In the genomic region with DNA sequence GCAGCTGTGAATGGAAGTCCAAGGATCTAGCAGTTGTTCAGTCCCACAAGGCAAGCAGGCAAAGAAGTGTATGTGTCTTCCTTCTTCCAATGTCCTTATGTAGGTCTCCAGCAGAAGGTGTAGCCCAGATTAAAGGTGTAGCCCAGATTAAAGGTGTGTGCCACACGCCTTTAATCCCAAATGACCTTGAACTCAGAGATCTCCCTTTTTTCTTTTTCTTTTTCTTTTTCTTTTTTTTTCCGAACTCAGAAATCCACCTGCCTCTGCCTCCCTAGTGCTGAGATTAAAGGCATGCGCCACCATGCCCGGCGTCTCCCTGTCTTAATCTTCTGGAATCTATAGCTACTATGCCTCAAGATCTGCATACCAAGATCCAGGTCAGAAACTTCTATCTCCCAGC, we compare ENCODE assay signal across 7 mouse cellular contexts. TPM values are rescaled to one million over a fixed set of nuclear protein-coding genes. Genes with fewer than 3 reads are reported as not detected.
DNase-seq lines count a peak whose midpoint lies in the region; ATAC-seq and TF ChIP-seq lines count a peak whose summit lies in the region.
"Not testable (repeated sequence)": the region's sequence is repeated elsewhere in the genome, so short reads cannot be mapped to it uniquely, and the experiment has no call there.

Gene Cdk2ap1 (minus strand): TSS at position 101 of the 400 bp plus-strand sequence.

- H3K79me2 ChIP-seq in myocyte (ENCODE audit: control insufficient read depth, insufficient read depth): not testable (repeated sequence)

- not testable (repeated sequence) for TF ChIP-seq CTCF in liver, postnatal 0 days (IDR thresholded peaks at IDR 0.05; ENCODE audit: low read depth)

- TF ChIP-seq POLR2A in myocyte (IDR thresholded peaks at IDR 0.05; ENCODE audit: insufficient read length, low read depth): not testable (repeated sequence)

- not testable (repeated sequence) for H3K9me3 ChIP-seq in forebrain, embryonic 12.5 days; heart, embryonic 10.5 days; hindbrain, embryonic 16.5 days (ENCODE audit: control insufficient read depth, low read length); liver, postnatal 0 days (ENCODE audit: low read length)

- not testable (repeated sequence) for H3K27me3 ChIP-seq in forebrain, embryonic 12.5 days; heart, embryonic 10.5 days (ENCODE audit: insufficient read depth, poor library complexity, severe bottlenecking); hindbrain, embryonic 16.5 days (replicated peaks; ENCODE audit: control insufficient read depth, insufficient read depth, low read length); liver, postnatal 0 days (ENCODE audit: insufficient read depth, low read length); myocyte (ENCODE audit: control insufficient read depth, insufficient read depth, insufficient read length)

- H3K36me3 ChIP-seq in forebrain, embryonic 12.5 days (replicated peaks); heart, embryonic 10.5 days; hindbrain, embryonic 16.5 days (ENCODE audit: control insufficient read depth, insufficient read depth, low read length); liver, postnatal 0 days (replicated peaks; ENCODE audit: insufficient read depth, low read length); myocyte (ENCODE audit: control insufficient read depth, insufficient read depth): not testable (repeated sequence)

- not testable (repeated sequence) for TF ChIP-seq EP300 in liver, postnatal 0 days (IDR thresholded peaks at IDR 0.05; ENCODE audit: low read depth)

- H3K4me1 ChIP-seq in forebrain, embryonic 12.5 days; heart, embryonic 10.5 days; hindbrain, embryonic 16.5 days (ENCODE audit: control insufficient read depth, insufficient read depth, low read depth, low read length); liver, postnatal 0 days (ENCODE audit: insufficient read depth): not testable (repeated sequence)

- not testable (repeated sequence) for H3ac ChIP-seq in myocyte (ENCODE audit: control insufficient read depth, insufficient read length)

- H3K27ac ChIP-seq in forebrain, embryonic 12.5 days; heart, embryonic 10.5 days; hindbrain, embryonic 16.5 days (ENCODE audit: low read depth, low read length); liver, postnatal 0 days (ENCODE audit: low read depth): not testable (repeated sequence)

- WGBS in forebrain, embryonic 12.5 days: 94% methylated on average over 5 of the region's 5 CpGs
- WGBS in heart, embryonic 10.5 days: 88% methylated on average over 5 of the region's 5 CpGs
- WGBS in hindbrain, embryonic 16.5 days: 94% methylated on average over 5 of the region's 5 CpGs
- WGBS in liver, postnatal 0 days (ENCODE audit: insufficient replicate concordance): 84% methylated on average over 5 of the region's 5 CpGs

- H3K4me3 ChIP-seq in forebrain, embryonic 12.5 days (replicated peaks); heart, embryonic 10.5 days; hindbrain, embryonic 16.5 days (ENCODE audit: low read length); liver, postnatal 0 days (ENCODE audit: low read depth, low read length); myocyte: not testable (repeated sequence)

- not testable (repeated sequence) for ATAC-seq in forebrain, embryonic 12.5 days (ENCODE audit: low FRiP score); hindbrain, embryonic 16.5 days; liver, postnatal 0 days

- not testable (repeated sequence) for H3K9ac ChIP-seq in forebrain, embryonic 12.5 days; hindbrain, embryonic 16.5 days (ENCODE audit: low read depth, low read length); liver, postnatal 0 days (replicated peaks)

- DNase-seq in adrenal gland, postnatal 4 days (ENCODE audit: low spot score in 2 of 2); heart, embryonic 10.5 days (ENCODE audit: low spot score); left cerebral cortex, adult 18-20 months (ENCODE audit: low spot score in 2 of 2); liver, postnatal 0 days: not testable (repeated sequence)

- H3K4me2 ChIP-seq in forebrain, embryonic 12.5 days; hindbrain, embryonic 16.5 days (ENCODE audit: low read length); liver, postnatal 0 days (ENCODE audit: low read depth, low read length); myocyte (ENCODE audit: low read depth): not testable (repeated sequence)

RNA-seq across cellular contexts. Expression of gene Cdk2ap1, which starts in this region (rescaled TPM):
- total RNA-seq in adrenal gland, postnatal 4 days (2021): 100 to 1,000 TPM; 191 to 204 TPM
- polyA plus RNA-seq in forebrain, embryonic 12.5 days (2016; fragmentation: Nextera tagmentation; extraction: Ambion mirVana): 81.1 and 105 TPM in 2 replicates
- polyA plus RNA-seq in heart, embryonic 10.5 days (2016; fragmentation: Nextera tagmentation; extraction: Ambion mirVana): 34.4 and 43.7 TPM in 2 replicates
- 48.7 and 51.1 TPM in 2 replicates for polyA plus RNA-seq in hindbrain, embryonic 16.5 days (2015; fragmentation: Nextera tagmentation; extraction: Ambion mirVana)
- 100 to 1,000 TPM; 162 to 168 TPM for total RNA-seq in left cerebral cortex, adult 18-20 months (2021)
- 31.7 and 44.7 TPM in 2 replicates for polyA plus RNA-seq in liver, postnatal 0 days (2015; fragmentation: Nextera tagmentation; extraction: Ambion mirVana)
- polyA plus RNA-seq in myocyte (2012; fragmentation: generic; extraction: Trizol): 236 TPM
